Mouse (Mus musculus) left cerebral cortex, adult 2 months (tissue): Measurements from ENCODE around the gene Mtmr6. TPM values are rescaled to one million over a fixed set of nuclear protein-coding genes. Genes with fewer than 3 reads are reported as not detected.

Experiments
- DNase-seq, 2 experiments: peaks; one replicate each; pipeline ENCODE4 v3.0.0; 2021 to 2022; ENCODE audit warnings: low spot score in 2 of 2, mixed read lengths in 1 of 2; ENCODE audit errors: extremely low spot score in 1 of 2
- H3K27ac ChIP-seq: fragments of 200-600 bp; 2 replicates; pipeline ENCODE4 v1.8.1; 2022
- H3K4me3 ChIP-seq: fragments of 200-600 bp; 2 replicates; pipeline ENCODE4 v1.8.1; 2022
- CTCF ChIP-seq: fragments of 200-600 bp; IDR thresholded peaks from 2 replicates; pipeline ENCODE4 v1.8.1; 2022; ENCODE audit warnings: antibody characterized with exemption, mild to moderate bottlenecking, moderate library complexity
- intact Hi-C: fragments of 180-260 bp; cut with DNase I; formaldehyde crosslinking; loops from one replicate; pipeline ENCODE4 v1.15.1; 2025
- long read RNA-seq, 2 experiments: library from polyadenylated mRNA; stranded (forward); transcript quantifications; one replicate each; pipeline ENCODE4 v2.0.0; 2021; ENCODE audit warnings: borderline mapping rate in 2 of 2
- total RNA-seq, 2 experiments: library from RNA; stranded (reverse); gene quantifications; 2 replicates each; pipeline ENCODE4 v1.2.3; 2021

Gene Mtmr6
- total RNA-seq = 100 to 1,000 TPM; 105 to 118 TPM
- long read RNA-seq, experiment 1, transcript Mtmr6-201 (14 exons, 3,813 nt) = major isoform, 185 of 230 reads
- long read RNA-seq, experiment 1, partial matches to known transcripts = 11 of 230 reads
- long read RNA-seq, experiment 1, other reads (novel, unspliced or antisense) = 34 of 230 reads
- long read RNA-seq, experiment 2, transcript Mtmr6-201 (14 exons, 3,813 nt) = major isoform, 113 of 153 reads
- long read RNA-seq, experiment 2, partial matches to known transcripts = 4 of 153 reads
- long read RNA-seq, experiment 2, other reads (novel, unspliced or antisense) = 35 of 153 reads

- peak within 1 kb of the TSS; percentile 97 for H3K27ac ChIP-seq
- intact Hi-C loops = loop anchor here (1.0 to 2.0 kb wide), 2 partner anchors 14 to 114 kb away; partner anchors contain the start of genes Gm49336 and Nupl1
- H3K4me3 ChIP-seq = peak within 1 kb of the TSS; percentile 72
- DNase-seq = peak; percentile 91 to 93
- TF ChIP-seq CTCF = peak; percentile 99
Observed at GRCm38 (mm10) chr14:60264990-60265876, at the start of gene Mtmr6. Mtmr6 (plus strand) TSS chr14:60265228.

DNA sequence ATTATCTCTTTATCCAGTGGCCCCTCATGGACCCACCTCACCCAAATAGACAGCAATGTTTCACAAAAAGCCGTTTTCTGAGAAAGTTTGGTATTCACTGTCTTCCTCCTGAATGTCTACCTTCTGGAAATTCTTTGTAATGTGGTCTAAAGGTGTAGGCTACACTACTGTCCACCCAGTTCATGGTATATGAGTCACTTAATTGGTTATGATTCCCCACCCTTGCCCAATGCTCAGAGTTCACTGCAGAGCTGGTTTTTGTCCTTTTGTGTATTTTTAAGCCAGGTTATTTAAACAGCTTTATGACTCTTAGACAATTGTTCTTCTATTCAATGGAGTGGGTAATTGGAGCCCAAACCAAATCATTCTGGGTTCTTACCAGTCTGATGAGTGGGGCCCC, 48.9 kb upstream of the Mtmr6 start:
- Histone ChIP-seq H3K27ac (no peak overlapping the region), H3K4me3 (no peak overlapping the region)
- intact Hi-C loops = no loop called here
- DNase-seq = no peak
- no peak for TF ChIP-seq CTCF

- no peak overlapping the region for H3K27ac ChIP-seq
- DNase-seq = no peak
- intact Hi-C loops = no loop called here
- no peak for TF ChIP-seq CTCF
- H3K4me3 ChIP-seq = no peak overlapping the region
Observed at GRCm38 (mm10) chr14:60217616-60218015, 47.4 kb upstream of the Mtmr6 start.

DNA sequence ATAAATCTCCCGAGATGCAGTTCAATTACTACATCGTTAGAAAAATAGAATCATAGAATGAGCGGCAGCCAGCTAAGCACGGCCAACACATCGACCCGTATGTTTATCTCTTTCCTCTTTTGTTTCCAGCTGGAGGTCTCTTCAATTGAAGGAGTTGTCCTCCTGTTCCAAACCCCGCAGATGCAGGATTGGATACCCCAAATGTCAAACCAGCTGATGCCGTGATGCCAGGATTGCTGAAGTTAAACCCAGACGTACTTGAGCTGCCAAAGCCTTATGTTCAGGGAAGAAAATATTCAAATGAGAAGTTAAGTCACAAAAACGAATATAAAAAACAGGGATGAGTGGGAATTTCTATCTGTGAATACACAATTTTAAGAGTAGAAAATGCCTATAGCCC, 45.1 kb upstream of the Mtmr6 start:
- DNase-seq = no peak
- Histone ChIP-seq H3K27ac (no peak overlapping the region), H3K4me3 (no peak overlapping the region)
- intact Hi-C loops = no loop called here
- no peak for TF ChIP-seq CTCF

DNA sequence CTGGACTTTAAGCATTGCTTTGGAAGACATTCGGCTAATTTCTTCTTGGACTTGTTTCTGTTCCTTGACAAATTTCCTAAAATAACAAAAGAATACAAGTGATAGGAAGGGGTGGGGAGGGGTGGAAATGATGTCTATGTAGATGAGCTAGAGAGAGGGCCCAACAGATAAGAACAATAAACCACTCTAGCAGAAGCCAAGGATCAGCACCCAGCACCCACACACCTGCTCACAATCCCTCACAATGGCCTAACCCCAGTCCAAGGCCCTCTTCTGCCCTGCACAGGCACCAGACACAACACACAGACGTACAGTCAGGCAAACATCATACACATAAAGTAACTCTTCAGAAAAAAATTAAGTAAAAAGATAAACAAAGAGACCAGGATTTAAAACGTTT, 26.5 kb upstream of the Mtmr6 start:
- DNase-seq = no peak
- H3K27ac ChIP-seq = no peak overlapping the region
- TF ChIP-seq CTCF = no peak
- H3K4me3 ChIP-seq = no peak overlapping the region
- intact Hi-C loops = no loop called here

DNA sequence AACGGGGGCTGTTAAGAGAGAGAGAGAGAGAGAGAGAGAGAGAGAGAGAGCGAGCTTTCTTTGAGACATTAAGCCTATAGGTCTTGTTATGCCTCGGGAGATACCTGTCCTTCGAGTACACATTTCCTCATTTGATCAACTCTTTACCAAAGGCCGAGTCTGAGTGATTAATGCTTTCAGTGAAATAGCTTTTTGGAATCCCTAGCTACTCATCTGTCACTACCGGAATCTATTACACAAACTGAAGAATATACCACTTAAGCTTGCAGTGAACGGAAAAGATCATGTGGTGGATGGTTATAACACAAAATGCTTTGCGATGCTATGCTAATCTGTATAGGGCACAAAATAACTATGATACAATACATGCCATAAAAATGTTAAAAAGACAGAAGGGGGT, 14.7 kb upstream of the Mtmr6 start:
- no peak for TF ChIP-seq CTCF
- no peak for DNase-seq
- no peak overlapping the region for H3K27ac ChIP-seq
- intact Hi-C loops = loop anchor here (2.0 to 5.0 kb wide), 2 partner anchors 62 to 442 kb away; no protein-coding TSS in a partner anchor
- H3K4me3 ChIP-seq = peak overlapping the region; percentile 87

DNA sequence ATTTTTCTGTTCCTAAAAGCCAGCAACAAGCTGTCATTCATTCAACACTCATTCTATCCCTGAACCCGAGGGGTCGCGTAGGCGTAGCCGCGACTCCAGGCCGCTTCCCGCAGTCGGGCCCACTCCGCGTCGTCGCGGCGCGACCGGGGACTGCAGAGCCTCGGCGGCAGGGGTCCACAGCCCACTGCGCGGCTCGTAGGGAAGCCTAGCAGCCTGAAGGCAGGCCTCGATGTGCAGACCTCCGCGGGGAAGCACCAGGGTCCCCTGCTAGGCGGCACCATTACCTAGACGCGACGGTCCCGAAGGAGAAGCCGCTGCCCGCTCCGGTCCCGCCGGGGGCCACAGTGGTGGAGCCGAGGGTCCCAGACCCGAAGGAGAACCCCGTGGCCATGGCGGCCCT, 14.1 kb upstream of the Mtmr6 start:
- no peak; the same call in 1 of the 2 replicates for TF ChIP-seq CTCF
- no peak for DNase-seq
- intact Hi-C loops = loop anchor here (1.0 to 5.0 kb wide), 4 partner anchors 14 to 441 kb away; partner anchors contain the start of gene Mtmr6
- peak overlapping the region; percentile 87 for H3K4me3 ChIP-seq
- H3K27ac ChIP-seq = peak overlapping the region; percentile 94

DNA sequence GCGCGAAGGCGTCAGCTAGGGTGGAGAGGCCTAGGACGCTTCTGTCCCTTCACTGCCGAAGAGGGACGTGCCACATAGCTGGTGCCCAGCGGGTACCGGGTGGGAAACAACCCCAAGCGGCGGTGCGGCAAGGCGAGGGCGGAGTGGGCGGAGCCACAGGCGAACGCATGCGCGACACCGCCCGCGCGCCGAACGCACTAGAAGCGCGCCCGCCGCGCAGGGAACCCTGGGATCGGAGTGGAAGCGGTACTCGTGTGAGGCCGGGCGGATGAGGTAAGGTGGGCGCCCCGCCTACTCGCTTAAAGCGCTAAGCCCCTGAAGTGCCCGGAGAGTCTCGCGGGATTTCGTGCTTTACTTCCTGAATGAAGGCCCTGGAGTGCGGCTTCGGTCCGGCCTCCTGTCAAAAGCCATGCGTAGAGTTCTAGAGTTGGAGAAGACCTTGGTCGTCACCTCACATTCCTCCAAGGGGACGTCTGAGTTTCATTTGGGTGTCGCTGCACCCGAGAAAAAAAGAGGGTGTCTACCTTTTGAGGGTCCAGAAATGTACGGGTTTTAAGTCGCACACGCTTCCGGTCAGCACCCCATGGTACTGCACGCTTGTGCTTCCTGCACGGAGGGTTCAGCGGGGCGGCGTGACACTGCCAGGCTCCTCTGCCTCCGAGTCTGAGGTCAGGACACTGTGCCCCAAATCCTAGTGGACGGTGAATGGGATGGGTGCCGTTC, 13.6 kb upstream of the Mtmr6 start, which contains the start of the genes Nupl1 and Gm49336:
Gene Nupl1 (minus strand): TSS at position 151 of the 723 bp plus-strand sequence.
Gene Gm49336 (minus strand): TSS at position 227 of the 723 bp plus-strand sequence.
- intact Hi-C loops = loop anchor here (1.0 to 5.0 kb wide), 4 partner anchors 14 to 441 kb away; partner anchors contain the start of gene Mtmr6
- DNase-seq = peak; percentile 98 to 99
- Histone ChIP-seq H3K27ac (peak within 1 kb of the TSS; percentile 94), H3K4me3 (peak within 1 kb of the TSS; percentile 87)
- no peak for TF ChIP-seq CTCF

- no peak for DNase-seq
- Histone ChIP-seq H3K4me3 (peak overlapping the region; percentile 87), H3K27ac (peak overlapping the region; percentile 91)
- intact Hi-C loops = loop anchor here (5.0 kb wide), 1 partner anchor 440 kb away; no protein-coding TSS in a partner anchor
- TF ChIP-seq CTCF = peak; percentile 15
Observed at GRCm38 (mm10) chr14:60252004-60253000, 12.7 kb upstream of the Mtmr6 start.

DNA sequence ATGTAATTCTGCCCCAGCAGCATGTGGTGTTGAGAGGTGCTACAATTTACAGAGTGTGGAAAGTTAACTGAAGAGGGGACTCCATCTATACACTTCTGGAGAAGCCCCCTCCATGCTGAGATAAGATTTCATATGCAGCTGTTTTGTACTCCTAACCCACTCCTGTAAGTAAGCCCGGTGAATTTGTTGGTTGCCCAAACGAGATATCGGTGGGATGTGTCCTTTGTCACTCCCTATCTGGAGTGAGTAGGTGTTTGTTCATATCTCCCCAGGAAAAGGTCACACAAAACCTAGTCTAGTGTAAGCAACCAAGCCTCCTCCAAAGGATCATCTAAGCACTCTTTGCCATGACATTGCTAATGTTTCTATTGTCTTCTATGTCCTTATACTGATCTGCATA, 11.6 kb upstream of the Mtmr6 start:
- intact Hi-C loops = loop anchor here (5.0 kb wide), 1 partner anchor 439 kb away; no protein-coding TSS in a partner anchor

More for the DNA sequence above, 11.6 kb upstream of the Mtmr6 start:
- no peak for TF ChIP-seq CTCF
- no peak for DNase-seq
- no peak overlapping the region for H3K4me3 ChIP-seq
- H3K27ac ChIP-seq = no peak overlapping the region
